Mouse (Mus musculus) megakaryocyte, embryonic 14.5 days (primary cell): ENCODE measurements around the gene Ap2a2.

Source experiments
- FLI1 ChIP-seq: IDR thresholded peaks from 2 replicates; pipeline ENCODE4 v1.6.1; 2012; ENCODE audit warnings: low read length, inconsistent platforms, mixed read lengths
- GATA1 ChIP-seq: IDR thresholded peaks from 3 replicates; pipeline ENCODE4 v1.6.1; 2012; ENCODE audit warnings: mixed read lengths, low read length, inconsistent platforms, borderline replicate concordance

DNA sequence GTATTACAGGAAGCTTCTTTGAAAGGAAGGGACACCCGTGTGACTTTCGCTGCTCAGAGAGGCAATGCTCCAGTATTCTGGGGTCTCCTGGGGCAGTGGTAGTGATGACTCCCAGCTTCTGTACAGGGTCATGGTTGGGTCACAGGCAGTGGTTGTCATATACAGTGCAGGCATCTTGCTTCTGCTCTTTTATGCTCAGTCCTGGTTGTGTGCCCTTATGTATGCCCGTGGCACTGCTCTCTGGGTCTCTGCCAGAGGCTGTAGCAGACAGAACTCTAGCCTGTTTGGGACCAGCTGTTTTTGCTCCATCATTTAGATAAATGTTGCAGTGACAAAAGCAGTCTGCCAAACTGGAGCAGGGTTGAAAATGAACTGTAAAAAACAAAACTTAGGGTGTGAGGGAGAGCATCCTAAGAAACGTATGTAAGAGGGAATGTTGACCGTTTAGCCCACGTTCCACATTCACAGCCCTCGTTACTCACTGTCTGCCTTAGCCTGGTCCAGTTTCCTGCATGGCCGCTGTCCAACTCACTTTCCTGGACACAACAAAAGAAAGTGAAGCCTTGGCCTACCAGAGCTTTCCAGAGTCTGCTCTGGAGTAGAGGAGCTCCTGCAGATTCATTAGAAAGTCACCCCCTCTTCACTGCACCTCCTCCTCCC is 49.9 kb downstream of the Ap2a2 start:
- TF ChIP-seq GATA1 (no peak), FLI1 (no peak)
